Mouse (Mus musculus): ENCODE data around the gene Aldh3a1.
A peak's percentile ranks its signal among the peaks of the same experiment; 100 is the strongest.

Aldh3a1 gene

GRCm38 (mm10) chr11:61236015-61236414 is 28.7 kb downstream of the Aldh3a1 start:
- no peak for DNase-seq (ENCODE audit: low spot score)

GRCm38 (mm10) chr11:61244406-61244805 is 37.1 kb downstream of the Aldh3a1 start:
- DNase-seq (ENCODE audit: low spot score): no peak

- DNase-seq (ENCODE audit: low spot score): no peak
These were observed 44.4 kb downstream of the Aldh3a1 start for GRCm38 (mm10) chr11:61251741-61252140.

GRCm38 (mm10) chr11:61252807-61253206 is 45.5 kb downstream of the Aldh3a1 start:
- no peak for DNase-seq (ENCODE audit: low spot score)

- no peak for DNase-seq (ENCODE audit: low spot score)
These were observed 51.8 kb downstream of the Aldh3a1 start for GRCm38 (mm10) chr11:61259106-61259505.

GRCm38 (mm10) chr11:61262516-61262915 is 55.2 kb downstream of the Aldh3a1 start:
- no peak for DNase-seq (ENCODE audit: low spot score)

- no peak for DNase-seq (ENCODE audit: low spot score)
These were observed 56.5 kb downstream of the Aldh3a1 start for GRCm38 (mm10) chr11:61263841-61264240.

GRCm38 (mm10) chr11:61266551-61267533 is 59.5 kb downstream of the Aldh3a1 start, which contains the start of gene Aldh3a2:
Gene Aldh3a2, minus strand, starts transcription at chr11:61267464.
- peak; percentile 94 for DNase-seq (ENCODE audit: low spot score)

Data from layer of hippocampus, adult 11-12 months (tissue).